Mouse (Mus musculus) megakaryocyte, embryonic 14.5 days (primary cell): ENCODE results near the gene Vamp5.

Source experiments
- FLI1 ChIP-seq: IDR thresholded peaks from 2 replicates; pipeline ENCODE4 v1.6.1; 2012; ENCODE audit warnings: low read length, inconsistent platforms, mixed read lengths
- GATA1 ChIP-seq: IDR thresholded peaks from 3 replicates; pipeline ENCODE4 v1.6.1; 2012; ENCODE audit warnings: mixed read lengths, low read length, inconsistent platforms, borderline replicate concordance

GRCm38 (mm10) chr6:72409567-72409966, 29.3 kb upstream of the Vamp5 start:
- TF ChIP-seq GATA1, result no peak
- TF ChIP-seq FLI1, result no peak
